Mouse (Mus musculus) hindbrain, embryonic 13.5 days (tissue): Measurements from ENCODE around the gene Gm9376. TPM values are rescaled to one million over a fixed set of nuclear protein-coding genes. Genes with fewer than 3 reads are reported as not detected.
A peak's percentile ranks its signal among the peaks of the same experiment; 100 is the strongest.

ENCODE experiments used
- ATAC-seq: fragments of 200-750 bp; cut with Nextera tagmentation; 2 replicates; pipeline ENCODE4 v1.8.0; 2017; ENCODE audit warnings: moderate TSS enrichment; ENCODE audit not compliant: low FRiP score
- H3K27ac ChIP-seq: fragments of 300-500 bp; sonication (generic); 2 replicates; pipeline ENCODE4 v1.5.1; 2015; ENCODE audit warnings: inconsistent platforms, mild to moderate bottlenecking, moderate library complexity
- H3K27me3 ChIP-seq: fragments of 300-500 bp; sonication (generic); 2 replicates; pipeline ENCODE4 v1.6.1; 2015; ENCODE audit warnings: mild to moderate bottlenecking, inconsistent platforms
- H3K36me3 ChIP-seq: fragments of 300-500 bp; sonication (generic); 2 replicates; pipeline ENCODE4 v1.6.1; 2015; ENCODE audit warnings: mild to moderate bottlenecking, inconsistent platforms
- H3K4me1 ChIP-seq: fragments of 300-500 bp; sonication (generic); replicated peaks from 2 replicates; pipeline ENCODE4 v1.6.1; 2015; ENCODE audit warnings: inconsistent platforms
- H3K4me2 ChIP-seq: fragments of 300-500 bp; sonication (generic); 2 replicates; pipeline ENCODE4 v1.6.1; 2015; ENCODE audit warnings: inconsistent platforms, mild to moderate bottlenecking, moderate library complexity
- H3K4me3 ChIP-seq: fragments of 300-500 bp; sonication (generic); 2 replicates; pipeline ENCODE4 v1.5.1; 2015; ENCODE audit warnings: mild to moderate bottlenecking, inconsistent platforms
- H3K9ac ChIP-seq: fragments of 300-500 bp; sonication (generic); 2 replicates; pipeline ENCODE4 v1.6.1; 2015; ENCODE audit warnings: mild to moderate bottlenecking, inconsistent platforms
- H3K9me3 ChIP-seq: fragments of 300-500 bp; sonication (generic); 2 replicates; pipeline ENCODE4 v1.6.1; 2016; ENCODE audit warnings: inconsistent platforms
- WGBS: fragments of 180-500 bp; shearing (Covaris S2); methylation state at CpG from one replicate; pipeline ENCODE4 v1.1.7; 2015; 5-methylcytosine and 5-hydroxymethylcytosine counted together
- microRNA-seq: library from miRNA; unstranded; fragments of <30 nt; microRNA quantifications from one replicate; pipeline ENCODE4, GENCODE M21; 2016
- polyA plus RNA-seq: library from polyadenylated mRNA; unstranded; fragments of >200 nt; fragmentation: Nextera tagmentation; extraction: Ambion mirVana; gene quantifications from 2 replicates; pipeline ENCODE4 v1.2.1, GENCODE M21; 2015

The Gm9376 gene
- polyA plus RNA-seq, 1 experiment from 2014 or later: not detected

DNA sequence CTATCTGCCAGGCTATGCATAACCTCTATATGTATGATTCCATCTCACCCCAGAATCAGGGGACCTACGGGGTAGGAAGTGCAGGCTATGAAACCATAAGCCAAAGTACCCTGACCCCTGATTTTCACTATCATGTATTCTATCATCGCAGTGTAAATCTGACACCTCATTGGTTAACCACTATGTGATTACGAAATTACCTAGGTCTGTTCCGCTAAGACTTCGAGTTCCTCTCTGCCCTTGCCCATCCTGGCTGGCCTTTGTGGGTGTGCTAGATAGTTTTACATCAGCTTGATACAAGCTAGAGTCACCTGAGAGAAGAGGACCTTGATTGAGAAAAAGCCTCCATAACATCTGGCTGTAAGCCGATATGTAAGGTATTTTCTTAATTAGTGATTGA lies 23.2 kb downstream of the Gm9376 start:
- Histone ChIP-seq H3K27me3 (no peaks in the 10 kb centered on the region), H3K36me3 (no peaks in the 10 kb centered on the region), H3K4me3 (no peak overlapping the region), H3K4me2 (no peak overlapping the region), H3K9ac (no peak overlapping the region), H3K9me3 (no peaks in the 10 kb centered on the region), H3K27ac (no peak overlapping the region), H3K4me1 (no peaks in the 10 kb centered on the region)
- WGBS: 94% methylated on average over 6 of the region's 6 CpGs
- no peak for ATAC-seq

GRCm38 (mm10) chr14:118302606-118303005 lies 35.8 kb downstream of the Gm9376 start:
- Histone ChIP-seq H3K9me3 (no peaks in the 10 kb centered on the region), H3K27me3 (no peaks in the 10 kb centered on the region), H3K4me3 (no peak overlapping the region), H3K27ac (peak overlapping the region; percentile 19; the same call in 1 of the 2 replicates), H3K36me3 (no peaks in the 10 kb centered on the region), H3K4me1 (peaks cover 9% of the 10 kb centered on the region; the same call in 1 of the 2 replicates), H3K9ac (no peak overlapping the region), H3K4me2 (peak overlapping the region; percentile 22; the same call in 1 of the 2 replicates)
- no peak; the same call in 1 of the 2 replicates for ATAC-seq
- WGBS: 62% methylated on average over 14 of the region's 14 CpGs

GRCm38 (mm10) chr14:118304560-118304959 lies 37.8 kb downstream of the Gm9376 start:
- WGBS: 76% methylated on average over 9 of the region's 9 CpGs

DNA sequence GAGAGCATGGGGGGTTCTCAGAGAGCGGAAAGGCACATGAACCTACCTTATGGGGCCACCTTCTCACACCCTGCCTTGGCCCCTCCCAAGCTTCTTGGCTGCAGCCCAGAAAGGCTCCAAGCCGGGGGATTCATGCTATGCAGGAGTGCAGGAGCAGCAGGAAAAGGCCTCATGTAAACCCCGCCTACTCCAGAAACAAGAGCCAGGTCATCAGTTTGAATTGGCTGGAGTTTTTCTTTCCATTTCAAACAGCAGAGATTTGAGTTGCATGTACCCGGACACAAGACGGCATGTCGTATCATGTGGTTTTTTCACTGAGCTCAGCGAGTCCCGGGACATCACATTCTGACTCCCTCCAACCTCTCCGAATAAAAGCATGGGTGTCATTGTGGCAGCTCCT lies 39.2 kb downstream of the Gm9376 start:
- Histone ChIP-seq H3K9ac (no peak overlapping the region), H3K9me3 (no peaks in the 10 kb centered on the region), H3K4me2 (no peak overlapping the region), H3K27ac (no peak overlapping the region), H3K4me3 (no peak overlapping the region), H3K4me1 (peaks cover 9% of the 10 kb centered on the region; the same call in 1 of the 2 replicates), H3K36me3 (no peaks in the 10 kb centered on the region), H3K27me3 (no peaks in the 10 kb centered on the region)
- ATAC-seq: no peak
- 66% methylated on average over 9 of the region's 9 CpGs for WGBS

More at GRCm38 (mm10) chr14:118304560-118304959, 37.8 kb downstream of the Gm9376 start:
- no peak overlapping the region for H3K4me3 ChIP-seq
- H3K36me3 ChIP-seq: no peaks in the 10 kb centered on the region
- no peak for ATAC-seq
- H3K4me1 ChIP-seq: peaks cover 9% of the 10 kb centered on the region; the same call in 1 of the 2 replicates
- no peak overlapping the region for H3K9ac ChIP-seq
- no peak overlapping the region for H3K4me2 ChIP-seq
- H3K9me3 ChIP-seq: no peaks in the 10 kb centered on the region
- H3K27me3 ChIP-seq: no peaks in the 10 kb centered on the region
- H3K27ac ChIP-seq: no peak overlapping the region

DNA sequence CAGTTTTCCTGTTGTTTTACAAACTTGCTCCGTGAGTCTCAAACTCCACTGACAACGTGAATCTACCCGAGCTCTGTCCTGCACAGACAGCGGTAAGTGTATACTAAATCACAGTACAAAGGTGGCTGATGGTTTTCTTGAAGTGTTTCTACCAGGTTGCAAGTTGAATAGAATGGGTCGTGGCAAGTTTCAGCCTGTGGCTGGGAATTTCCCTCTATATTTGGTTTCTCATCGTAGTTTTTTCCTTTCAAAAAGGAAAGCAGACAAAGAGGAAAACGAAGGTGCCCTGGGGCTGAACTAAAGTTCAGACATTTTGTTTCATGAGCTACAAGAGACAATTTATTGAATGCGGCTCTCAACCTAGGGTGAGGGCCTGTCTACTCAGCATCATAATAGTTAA lies 40.3 kb downstream of the Gm9376 start:
- WGBS: 82% methylated on average over 8 of the region's 8 CpGs
- Histone ChIP-seq H3K9ac (no peak overlapping the region), H3K36me3 (no peaks in the 10 kb centered on the region), H3K4me1 (peaks cover 9% of the 10 kb centered on the region; the same call in 1 of the 2 replicates), H3K4me2 (no peak overlapping the region), H3K9me3 (no peaks in the 10 kb centered on the region), H3K27ac (no peak overlapping the region), H3K27me3 (peaks cover 3% of the 10 kb centered on the region; the same call in 1 of the 2 replicates), H3K4me3 (no peak overlapping the region)
- no peak for ATAC-seq

DNA sequence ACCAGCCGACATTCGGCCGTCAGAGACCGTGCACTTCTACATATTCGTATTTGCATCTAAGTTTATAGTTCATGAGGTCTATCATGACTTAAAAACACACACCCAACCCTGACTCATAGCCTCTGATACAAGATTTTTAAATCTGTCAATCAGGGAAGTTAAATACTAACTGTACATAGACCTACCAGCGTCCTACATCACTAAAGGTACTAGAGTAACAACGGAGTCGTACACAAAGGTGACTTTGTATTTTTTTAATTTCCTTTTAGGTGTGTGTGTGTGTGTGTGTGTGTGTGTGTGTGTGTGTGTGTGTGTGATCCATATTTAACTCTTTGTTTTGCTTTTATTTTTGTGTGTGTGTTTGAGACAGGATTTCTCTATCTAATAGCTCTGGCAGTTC lies 44.9 kb downstream of the Gm9376 start:
- Histone ChIP-seq H3K4me2 (no peak overlapping the region), H3K27me3 (peaks cover 5% of the 10 kb centered on the region; the same call in 1 of the 2 replicates), H3K9ac (no peak overlapping the region), H3K4me1 (no peaks in the 10 kb centered on the region), H3K27ac (no peak overlapping the region), H3K4me3 (no peak overlapping the region), H3K36me3 (no peaks in the 10 kb centered on the region), H3K9me3 (no peaks in the 10 kb centered on the region)
- 93% methylated on average over 8 of the region's 8 CpGs for WGBS
- no peak for ATAC-seq

DNA sequence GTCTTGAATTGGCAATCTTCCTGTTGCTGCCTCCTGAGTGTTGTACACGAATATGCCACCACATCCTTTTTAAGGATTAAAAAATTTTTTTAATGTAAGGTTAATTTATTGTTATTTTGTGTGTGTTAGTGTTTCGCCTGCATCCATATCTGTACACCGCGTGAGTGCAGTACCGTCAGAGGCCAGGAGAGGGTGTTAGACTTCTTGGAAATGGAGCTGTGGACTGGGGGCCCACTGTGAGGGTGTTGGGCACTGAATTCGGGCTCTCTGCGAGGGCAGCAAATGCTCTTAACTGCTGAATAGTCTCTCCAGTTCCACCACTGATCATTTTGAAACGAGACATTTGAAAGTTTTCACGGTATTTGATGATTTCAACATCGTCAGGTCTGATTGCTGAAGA lies 45.9 kb downstream of the Gm9376 start:
- H3K36me3 ChIP-seq: no peaks in the 10 kb centered on the region
- H3K9me3 ChIP-seq: no peaks in the 10 kb centered on the region
- H3K27me3 ChIP-seq: peaks cover 12% of the 10 kb centered on the region
- no peak overlapping the region for H3K4me2 ChIP-seq
- H3K4me3 ChIP-seq: no peak overlapping the region
- ATAC-seq: no peak
- no peaks in the 10 kb centered on the region for H3K4me1 ChIP-seq
- WGBS: 92% methylated on average over 10 of the region's 10 CpGs
- H3K9ac ChIP-seq: no peak overlapping the region
- no peak overlapping the region for H3K27ac ChIP-seq

DNA sequence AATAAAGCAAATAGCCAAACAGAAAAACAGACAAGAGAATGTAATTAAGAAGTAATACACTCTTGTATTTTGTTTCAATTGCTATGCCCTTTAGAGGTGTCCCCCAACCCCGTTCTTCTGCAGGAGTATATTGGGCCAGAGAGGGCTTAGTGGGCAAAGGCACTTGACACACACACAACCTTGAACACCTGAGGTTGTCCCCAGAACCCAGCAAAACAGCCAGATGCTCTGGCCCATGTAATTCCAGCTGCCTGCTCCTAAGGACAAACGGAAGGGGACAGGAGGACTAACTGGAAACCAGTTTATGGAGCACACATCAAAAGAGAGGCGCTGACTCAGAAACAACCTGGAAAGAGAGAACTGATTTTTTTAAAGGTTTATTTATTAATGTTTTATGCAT lies 47.2 kb downstream of the Gm9376 start:
- WGBS: 90% methylated on average over 3 of the region's 3 CpGs
- no peak overlapping the region for H3K4me3 ChIP-seq

GRCm38 (mm10) chr14:118317260-118317659 lies 50.5 kb downstream of the Gm9376 start:
- H3K27ac ChIP-seq: no peak overlapping the region
- ATAC-seq: no peak

More for the DNA sequence above, 47.2 kb downstream of the Gm9376 start:
- ATAC-seq: no peak
- no peak overlapping the region for H3K27ac ChIP-seq
- H3K36me3 ChIP-seq: no peaks in the 10 kb centered on the region
- no peaks in the 10 kb centered on the region for H3K9me3 ChIP-seq
- peaks cover 23% of the 10 kb centered on the region for H3K27me3 ChIP-seq
- 0 out of 2 replicates have a peak, but pooled peaks cover 4% of the 10 kb centered on the region for H3K4me1 ChIP-seq
- no peak overlapping the region for H3K4me2 ChIP-seq
- H3K9ac ChIP-seq: no peak overlapping the region

More at GRCm38 (mm10) chr14:118317260-118317659, 50.5 kb downstream of the Gm9376 start:
- H3K4me2 ChIP-seq: no peak overlapping the region
- no peak overlapping the region for H3K9ac ChIP-seq
- peaks cover 11% of the 10 kb centered on the region for H3K4me1 ChIP-seq
- no peaks in the 10 kb centered on the region for H3K36me3 ChIP-seq
- H3K9me3 ChIP-seq: no peaks in the 10 kb centered on the region
- H3K27me3 ChIP-seq: peaks cover 42% of the 10 kb centered on the region
- 72% methylated on average over 9 of the region's 9 CpGs for WGBS
- H3K4me3 ChIP-seq: no peak overlapping the region

Small RNA genes lying within 50 kb of the gene (microRNA-seq; reads per million reads assigned to microRNA genes)
- gene Mir6241: not detected

Other genes with a start within 250 kb of the Gm9376 start
- 0.89 and 1.1 TPM in 2 replicates for gene Dct, start 214.7 kb upstream of the Gm9376 start, polyA plus RNA-seq
- gene Tgds, start 134.2 kb upstream of the Gm9376 start, polyA plus RNA-seq: 19.6 and 21.3 TPM in 2 replicates
- gene Gpr180, start 129.8 kb upstream of the Gm9376 start, polyA plus RNA-seq: 36.2 and 39.8 TPM in 2 replicates
- 6.7 and 6.9 TPM in 2 replicates for gene Sox21, start 29.9 kb upstream of the Gm9376 start, polyA plus RNA-seq